Mouse (Mus musculus) brown adipose tissue, adult 24 weeks (tissue): Measurements from ENCODE around the gene C2cd4a. TPM values are rescaled to one million over a fixed set of nuclear protein-coding genes. Genes with fewer than 3 reads are reported as not detected.

Experiments
- H3K27ac ChIP-seq: fragments of 200-500 bp; replicated peaks from 2 replicates; pipeline ENCODE4 v1.5.1; 2012; ENCODE audit warnings: low read depth, mild to moderate bottlenecking, low read length
- H3K4me1 ChIP-seq: fragments of 200-500 bp; 2 replicates; pipeline ENCODE4 v1.6.1; 2012; ENCODE audit warnings: low read length, mixed read lengths; ENCODE audit not compliant: control insufficient read depth, insufficient read depth, insufficient read length
- H3K4me3 ChIP-seq: fragments of 200-500 bp; 2 replicates; pipeline ENCODE4 v1.5.1; 2012; ENCODE audit warnings: low read depth, mild to moderate bottlenecking, low read length, moderate library complexity; ENCODE audit not compliant: insufficient read depth
- polyA plus RNA-seq: library from polyadenylated mRNA; stranded (reverse); fragments of >200 nt; gene quantifications from 2 replicates; pipeline ENCODE4 v1.2.4, GENCODE M21; 2012; ENCODE audit not compliant: missing spikeins, insufficient read depth, insufficient read length

C2cd4a gene
- polyA plus RNA-seq, 1 experiment, result not detected

- Histone ChIP-seq H3K27ac (peak overlapping the region; percentile 40), H3K4me3 (no peak overlapping the region), H3K4me1 (peaks cover 39% of the 10 kb centered on the region)
Measured at GRCm38 (mm10) chr9:67846089-67846488, 14.0 kb upstream of the C2cd4a start.

- Histone ChIP-seq H3K4me3 (no peak overlapping the region), H3K27ac (peak overlapping the region; percentile 40), H3K4me1 (peaks cover 39% of the 10 kb centered on the region)
Measured at GRCm38 (mm10) chr9:67845648-67846047, 13.5 kb upstream of the C2cd4a start.

- peaks cover 39% of the 10 kb centered on the region for H3K4me1 ChIP-seq
- H3K27ac ChIP-seq, result peak overlapping the region; percentile 40; the same call in 1 of the 2 replicates
- no peak overlapping the region for H3K4me3 ChIP-seq
Measured at GRCm38 (mm10) chr9:67845012-67845411, 12.9 kb upstream of the C2cd4a start.

- Histone ChIP-seq H3K4me3 (no peak overlapping the region), H3K27ac (no peak overlapping the region; the same call in 1 of the 2 replicates), H3K4me1 (peaks cover 28% of the 10 kb centered on the region)
Measured at GRCm38 (mm10) chr9:67842797-67843196, 10.7 kb upstream of the C2cd4a start.

- Histone ChIP-seq H3K4me1 (peaks cover 11% of the 10 kb centered on the region; the same call in 1 of the 2 replicates), H3K4me3 (peak within 1 kb of the TSS; percentile 99), H3K27ac (peak within 1 kb of the TSS; percentile 80)
Measured at GRCm38 (mm10) chr9:67839981-67840859, 8.1 kb upstream of the C2cd4a start, which contains the start of gene Vps13c. TSS of gene Vps13c (plus strand) at chr9:67840396.

- H3K4me1 ChIP-seq, result peaks cover 3% of the 10 kb centered on the region; the same call in 1 of the 2 replicates
- H3K4me3 ChIP-seq, result no peak overlapping the region
- H3K27ac ChIP-seq, result no peak overlapping the region
Measured at GRCm38 (mm10) chr9:67837311-67837710, 5.2 kb upstream of the C2cd4a start.

- Histone ChIP-seq H3K4me3 (no peak overlapping the region), H3K4me1 (no peaks in the 10 kb centered on the region), H3K27ac (no peak overlapping the region)
Measured at GRCm38 (mm10) chr9:67834535-67834934, 2.4 kb upstream of the C2cd4a start.

- Histone ChIP-seq H3K4me3 (peak overlapping the region; percentile 61), H3K27ac (no peak overlapping the region), H3K4me1 (no peaks in the 10 kb centered on the region)
Measured at GRCm38 (mm10) chr9:67831359-67832045, 628 bp downstream of the C2cd4a start.

- Histone ChIP-seq H3K27ac (no peak overlapping the region), H3K4me1 (no peaks in the 10 kb centered on the region), H3K4me3 (peak overlapping the region; percentile 61)
Measured at GRCm38 (mm10) chr9:67830411-67831358, 1.4 kb downstream of the C2cd4a start.

- Histone ChIP-seq H3K4me1 (no peaks in the 10 kb centered on the region), H3K27ac (no peak overlapping the region)
Measured at GRCm38 (mm10) chr9:67828182-67828581, 3.9 kb downstream of the C2cd4a start.

GRCm38 (mm10) chr9:67825527-67825926 lies 6.6 kb downstream of the C2cd4a start:
- no peaks in the 10 kb centered on the region for H3K4me1 ChIP-seq

More at GRCm38 (mm10) chr9:67828182-67828581, 3.9 kb downstream of the C2cd4a start:
- H3K4me3 ChIP-seq, result no peak overlapping the region

GRCm38 (mm10) chr9:67823131-67823530 lies 9.0 kb downstream of the C2cd4a start:
- H3K4me3 ChIP-seq, result no peak overlapping the region
- no peak overlapping the region for H3K27ac ChIP-seq
- no peaks in the 10 kb centered on the region for H3K4me1 ChIP-seq

More at GRCm38 (mm10) chr9:67825527-67825926, 6.6 kb downstream of the C2cd4a start:
- no peak overlapping the region for H3K27ac ChIP-seq
- H3K4me3 ChIP-seq, result no peak overlapping the region

GRCm38 (mm10) chr9:67818668-67818950 lies 13.5 kb downstream of the C2cd4a start:
- no peak overlapping the region for H3K27ac ChIP-seq
- H3K4me3 ChIP-seq, result no peak overlapping the region
- 0 out of 2 replicates have a peak, but pooled peaks cover 4% of the 10 kb centered on the region for H3K4me1 ChIP-seq

GRCm38 (mm10) chr9:67817898-67818667 lies 14.0 kb downstream of the C2cd4a start:
- Histone ChIP-seq H3K4me1 (0 out of 2 replicates have a peak, but pooled peaks cover 4% of the 10 kb centered on the region), H3K4me3 (no peak overlapping the region), H3K27ac (no peak overlapping the region)
